Mouse (Mus musculus) E14TG2a.4 (cell line): ENCODE measurements at regions not wholly inside any gene's neighbourhood (a gene's known extent, or its start where the extent isn't known, plus 50 kb on each side); places are given as distances from the start of the nearest gene placed in this dataset.

Source experiments
- CTCF ChIP-seq: conservative IDR thresholded peaks from 2 replicates; pipeline ENCODE4 v1.5.1; 2014; ENCODE audit warnings: low read length
- NANOG ChIP-seq: IDR thresholded peaks from 2 replicates; pipeline ENCODE4 v1.6.1; 2014; ENCODE audit warnings: borderline replicate concordance, low read length, mixed read lengths

DNA sequence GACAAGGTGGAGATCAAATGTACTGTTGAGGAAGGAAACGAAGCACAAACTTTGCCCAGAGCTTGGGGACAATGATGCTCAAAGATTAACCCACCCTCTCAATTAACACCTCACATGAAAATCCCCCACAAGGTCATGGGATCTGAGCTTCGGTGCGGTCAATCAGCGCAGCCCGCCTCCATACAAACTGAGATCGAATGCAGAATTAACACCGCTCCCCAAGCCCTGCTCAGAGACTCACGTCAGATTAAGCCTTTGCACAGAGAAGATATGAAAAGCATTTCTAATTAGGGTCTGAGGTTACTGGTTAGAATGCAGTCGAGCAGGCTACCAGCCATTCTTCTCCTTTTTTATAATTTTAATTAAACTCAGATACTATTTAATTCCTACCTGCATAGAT is 243.7 kb downstream of the Nr2f2 start:
- TF ChIP-seq CTCF (no peak), NANOG (no peak)
